Mouse (Mus musculus) liver, adult 2 months (tissue): ENCODE measurements around the gene Acaa1a. TPM values are rescaled to one million over a fixed set of nuclear protein-coding genes. Genes with fewer than 3 reads are reported as not detected.

Experiments used
- DNase-seq: peaks from one replicate; pipeline ENCODE4 v3.0.0-alpha.2; 2011; ENCODE audit warnings: low read depth, low spot score; ENCODE audit errors: extremely low read depth
- H3K27ac ChIP-seq: fragments of 200-500 bp; replicated peaks from 2 replicates; pipeline ENCODE4 v1.5.1; 2012; ENCODE audit warnings: low read depth, mild to moderate bottlenecking, control low read depth, inconsistent platforms, low read length; ENCODE audit not compliant: insufficient read depth
- H3K27me3 ChIP-seq: fragments of 200-500 bp; 2 replicates; pipeline ENCODE4 v1.6.1; 2012; ENCODE audit warnings: mild to moderate bottlenecking, moderate library complexity, low read length, inconsistent platforms; ENCODE audit not compliant: control insufficient read depth, insufficient read depth
- H3K36me3 ChIP-seq: fragments of 200-500 bp; 2 replicates; pipeline ENCODE4 v1.6.1; 2012; ENCODE audit warnings: low read length, inconsistent platforms; ENCODE audit not compliant: control insufficient read depth, insufficient read depth
- H3K4me1 ChIP-seq: fragments of 200-500 bp; 2 replicates; pipeline ENCODE4 v1.6.1; 2011; ENCODE audit warnings: low read length; ENCODE audit not compliant: control insufficient read depth, insufficient read depth
- H3K4me3 ChIP-seq: fragments of 200-500 bp; 2 replicates; pipeline ENCODE4 v1.5.1; 2011; ENCODE audit warnings: low read depth, mild to moderate bottlenecking, control low read depth, low read length, moderate library complexity; ENCODE audit not compliant: insufficient read depth
- H3K79me2 ChIP-seq: fragments of 200-500 bp; 2 replicates; pipeline ENCODE4 v1.6.1; 2012; ENCODE audit warnings: inconsistent platforms, mild to moderate bottlenecking, low read length, moderate library complexity; ENCODE audit not compliant: control insufficient read depth, insufficient read depth
- H3K9ac ChIP-seq: fragments of 200-500 bp; 2 replicates; pipeline ENCODE4 v1.6.1; 2012; ENCODE audit warnings: low read depth, mild to moderate bottlenecking, control low read depth, inconsistent platforms, low read length
- CTCF ChIP-seq: fragments of 200-500 bp; IDR thresholded peaks from 2 replicates; pipeline ENCODE4 v1.5.1; 2011; ENCODE audit warnings: low read depth, low read length, control low read depth
- POLR2A ChIP-seq: fragments of 200-500 bp; IDR thresholded peaks from 2 replicates; pipeline ENCODE4 v1.6.1; 2011; ENCODE audit warnings: low read length, control low read depth; ENCODE audit not compliant: insufficient read depth; ENCODE audit errors: extremely low read depth
- WGBS: fragments of 180-500 bp; shearing (Covaris S2); methylation state at CpG from one replicate; pipeline ENCODE4 v1.1.7; 2018; 5-methylcytosine and 5-hydroxymethylcytosine counted together
- polyA plus RNA-seq: library from polyadenylated mRNA; depleted of rRNA; stranded (reverse); fragments of >200 nt; gene quantifications from 2 replicates; pipeline ENCODE4 v1.2.3, GENCODE M21; 2012
- total RNA-seq: library from RNA; depleted of rRNA; stranded (reverse); fragments of >200 nt; gene quantifications from 2 replicates; pipeline ENCODE4 v1.2.3, GENCODE M21; 2014

The Acaa1a gene
- total and polyA plus RNA-seq, 2 experiments = 170 to 280 TPM

GRCm38 (mm10) chr9:119340212-119340580 is 720 bp downstream of the Acaa1a start:
- no peak for TF ChIP-seq POLR2A
- no peak for TF ChIP-seq CTCF
- Histone ChIP-seq H3K4me3 (peak overlapping the region; percentile 94), H3K79me2 (peaks cover 12% of the 10 kb centered on the region; the same call in 1 of the 2 replicates), H3K36me3 (peaks cover 16% of the 10 kb centered on the region), H3K9ac (peak overlapping the region; percentile 91), H3K27me3 (no peaks in the 10 kb centered on the region), H3K27ac (peak overlapping the region; percentile 94), H3K4me1 (peaks cover 18% of the 10 kb centered on the region)
- no peak for DNase-seq
- 4% methylated on average over 8 of the region's 8 CpGs for WGBS

DNA sequence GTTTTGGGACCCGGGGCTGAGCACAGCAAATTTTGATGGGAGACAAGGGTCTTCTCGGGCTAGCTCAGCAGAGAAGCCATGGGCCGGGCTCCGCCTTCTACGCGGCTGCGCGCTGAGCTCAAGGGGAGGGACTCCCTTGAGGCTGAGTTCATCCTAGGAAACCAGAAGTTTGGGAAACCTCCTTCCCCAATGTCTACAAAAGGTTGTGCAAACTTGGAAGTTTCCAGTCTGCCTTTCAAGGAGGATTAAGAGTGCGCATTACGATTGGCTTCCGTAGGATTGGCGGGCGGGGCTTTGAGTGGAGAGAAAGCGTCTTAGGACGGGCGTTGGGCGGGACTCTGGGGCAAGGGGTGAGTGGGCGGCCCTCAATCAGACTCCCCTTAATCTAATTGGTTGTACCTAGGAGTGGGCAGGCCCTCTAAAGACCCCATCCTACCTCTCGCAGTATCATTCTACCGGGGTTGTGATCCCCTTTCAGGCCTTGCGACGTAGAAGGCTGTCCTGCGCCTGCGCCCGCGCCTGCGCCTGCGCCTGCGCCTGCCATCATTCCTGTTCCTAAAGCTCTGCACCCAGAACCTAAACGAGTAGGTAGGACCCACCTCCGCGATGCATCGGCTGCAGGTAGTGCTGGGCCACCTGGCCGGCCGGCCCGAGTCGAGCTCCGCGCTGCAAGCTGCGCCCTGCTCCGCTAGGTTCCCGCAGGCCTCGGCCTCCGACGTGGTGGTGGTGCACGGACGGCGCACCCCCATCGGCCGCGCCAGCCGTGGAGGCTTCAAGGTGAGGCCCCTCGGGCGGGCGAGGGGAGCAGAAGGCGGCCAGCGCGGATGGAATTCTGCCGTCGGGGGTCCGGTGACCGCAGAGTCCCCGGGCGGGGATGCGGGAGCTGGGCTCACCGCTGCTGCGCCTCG is 1.7 kb downstream of the Acaa1a start, which contains the start of gene Myd88:
TSS of gene Myd88 (minus strand) at position 503 of the 908 bp plus-strand sequence.
- H3K4me1 ChIP-seq = peaks cover 18% of the 10 kb centered on the region
- H3K9ac ChIP-seq = peak within 1 kb of the TSS; percentile 91
- H3K27me3 ChIP-seq = no peaks in the 10 kb centered on the region
- peaks cover 25% of the 10 kb centered on the region for H3K36me3 ChIP-seq
- peak within 1 kb of the TSS; percentile 94 for H3K27ac ChIP-seq
- H3K79me2 ChIP-seq = peaks cover 12% of the 10 kb centered on the region; the same call in 1 of the 2 replicates
- TF ChIP-seq CTCF (no peak), POLR2A (peak; percentile 88)
- peak; percentile 99 for DNase-seq
- WGBS = under 1% methylated on average over 68 of the region's 68 CpGs
- H3K4me3 ChIP-seq = peak within 1 kb of the TSS; percentile 94

DNA sequence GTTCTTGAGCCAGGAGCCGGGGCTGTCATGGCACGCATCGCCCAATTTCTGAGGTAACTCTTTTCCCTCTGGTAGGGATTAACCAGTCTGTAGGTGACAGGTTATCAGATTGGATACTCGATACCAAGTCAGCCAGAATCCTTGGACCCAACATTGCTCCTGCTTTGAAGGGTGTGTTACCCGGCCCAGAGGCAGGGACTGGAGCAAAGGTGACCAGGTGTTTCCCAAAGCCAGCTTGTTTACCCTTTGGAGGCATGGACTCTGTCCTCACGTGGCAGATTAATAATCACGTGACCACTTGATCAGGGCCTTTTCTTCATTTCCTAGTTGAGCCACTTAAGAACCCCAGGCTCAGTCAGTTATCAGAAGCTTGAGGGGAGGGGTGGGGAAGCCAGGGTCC is 3.3 kb downstream of the Acaa1a start:
- 25% methylated on average over 7 of the region's 7 CpGs for WGBS

DNA sequence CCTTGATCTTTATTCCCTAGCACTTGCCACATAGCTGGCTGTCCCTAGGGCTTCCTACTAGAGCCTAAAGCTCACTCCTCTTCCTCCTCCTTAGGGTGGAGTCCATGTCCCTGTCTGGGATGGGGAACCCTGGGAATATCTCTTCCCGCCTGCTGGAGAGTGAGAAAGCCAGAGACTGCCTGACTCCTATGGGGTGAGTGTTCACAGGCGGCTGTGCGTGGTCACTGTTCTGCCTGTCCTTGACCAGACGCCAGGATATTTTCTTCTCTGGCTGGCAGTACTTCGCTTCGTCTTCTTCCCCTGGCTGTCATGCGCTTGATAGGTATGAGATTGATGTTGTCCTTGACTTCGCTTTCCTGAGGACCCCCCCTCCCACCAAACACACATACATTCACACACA is 6.9 kb downstream of the Acaa1a start:
- peaks cover 9% of the 10 kb centered on the region; the same call in 1 of the 2 replicates for H3K79me2 ChIP-seq
- no peak for TF ChIP-seq POLR2A
- TF ChIP-seq CTCF = no peak
- H3K36me3 ChIP-seq = peaks cover 44% of the 10 kb centered on the region
- H3K9ac ChIP-seq = no peak overlapping the region
- DNase-seq = no peak
- no peak overlapping the region for H3K27ac ChIP-seq
- no peak overlapping the region for H3K4me3 ChIP-seq
- 91% methylated on average over 8 of the region's 8 CpGs for WGBS
- no peaks in the 10 kb centered on the region for H3K27me3 ChIP-seq
- peaks cover 17% of the 10 kb centered on the region for H3K4me1 ChIP-seq

More for the DNA sequence above, 3.3 kb downstream of the Acaa1a start:
- Histone ChIP-seq H3K4me3 (0 out of 2 replicates have a peak overlapping the region, but pooled peaks have one; percentile 84), H3K79me2 (peaks cover 12% of the 10 kb centered on the region; the same call in 1 of the 2 replicates), H3K27me3 (no peaks in the 10 kb centered on the region), H3K9ac (peak overlapping the region; percentile 91), H3K27ac (peak overlapping the region; percentile 77), H3K36me3 (peaks cover 32% of the 10 kb centered on the region), H3K4me1 (peaks cover 18% of the 10 kb centered on the region)
- peak; percentile 99 for DNase-seq
- no peak for TF ChIP-seq CTCF
- no peak for TF ChIP-seq POLR2A

GRCm38 (mm10) chr9:119350531-119350930 is 11.1 kb downstream of the Acaa1a start:
- Histone ChIP-seq H3K27me3 (no peaks in the 10 kb centered on the region), H3K4me1 (peaks cover 3% of the 10 kb centered on the region), H3K27ac (peak overlapping the region; percentile 11; the same call in 1 of the 2 replicates), H3K4me3 (no peak overlapping the region), H3K79me2 (no peaks in the 10 kb centered on the region), H3K9ac (no peak overlapping the region), H3K36me3 (peaks cover 29% of the 10 kb centered on the region)
- TF ChIP-seq POLR2A (no peak), CTCF (no peak)
- WGBS = 17% methylated on average over 3 of the region's 3 CpGs
- DNase-seq = peak; percentile 83
